Mouse (Mus musculus) kidney, embryonic 14.5 days (tissue): ENCODE results near the gene Rex1bd. TPM values are rescaled to one million over a fixed set of nuclear protein-coding genes. Genes with fewer than 3 reads are reported as not detected.

Experiments used
- ATAC-seq: fragments of 200-750 bp; cut with Nextera tagmentation; 2 replicates; pipeline ENCODE4 v1.8.0; 2017; ENCODE audit warnings: moderate number of reproducible peaks, mild to moderate bottlenecking, moderate TSS enrichment, moderate library complexity; ENCODE audit not compliant: low FRiP score, low TSS enrichment
- H3K27ac ChIP-seq: fragments of 300-500 bp; sonication (generic); 2 replicates; pipeline ENCODE4 v1.5.1; 2014; ENCODE audit warnings: low read depth, mild to moderate bottlenecking, low read length, moderate library complexity, mixed read lengths
- H3K27me3 ChIP-seq: fragments of 300-500 bp; sonication (generic); 2 replicates; pipeline ENCODE4 v1.6.1; 2014; ENCODE audit warnings: mild to moderate bottlenecking, low read length; ENCODE audit not compliant: control insufficient read depth, insufficient read depth
- H3K36me3 ChIP-seq: fragments of 300-500 bp; sonication (generic); 2 replicates; pipeline ENCODE4 v1.6.1; 2014; ENCODE audit warnings: low read length, mixed read lengths; ENCODE audit not compliant: control insufficient read depth, insufficient read depth
- H3K4me1 ChIP-seq: fragments of 300-500 bp; sonication (generic); 2 replicates; pipeline ENCODE4 v1.6.1; 2014; ENCODE audit warnings: low read length, mixed read lengths; ENCODE audit not compliant: control insufficient read depth, insufficient read depth
- H3K4me2 ChIP-seq: fragments of 300-500 bp; sonication (generic); replicated peaks from 2 replicates; pipeline ENCODE4 v1.6.1; 2014; ENCODE audit warnings: low read depth, mild to moderate bottlenecking, low read length
- H3K4me3 ChIP-seq: fragments of 300-500 bp; sonication (generic); 2 replicates; pipeline ENCODE4 v1.5.1; 2014; ENCODE audit warnings: mild to moderate bottlenecking, low read length
- H3K9ac ChIP-seq: fragments of 300-500 bp; sonication (generic); 2 replicates; pipeline ENCODE4 v1.6.1; 2014; ENCODE audit warnings: low read depth, mild to moderate bottlenecking, low read length, moderate library complexity
- H3K9me3 ChIP-seq: fragments of 300-500 bp; sonication (generic); 2 replicates; pipeline ENCODE4 v1.6.1; 2016; ENCODE audit warnings: low read length; ENCODE audit not compliant: control insufficient read depth
- WGBS: fragments of 180-500 bp; shearing (Covaris S2); extraction: QIAGEN DNeasy Blood & Tissue Kit; methylation state at CpG from one replicate; pipeline ENCODE4 v1.1.7; 2014; 5-methylcytosine and 5-hydroxymethylcytosine counted together
- polyA plus RNA-seq: library from polyadenylated mRNA; unstranded; fragments of >200 nt; fragmentation: Nextera tagmentation; extraction: Ambion mirVana; gene quantifications from 2 replicates; pipeline ENCODE4 v1.2.1, GENCODE M21; 2014

Gene Rex1bd
- polyA plus RNA-seq, 1 experiment from 2014 or later: 129 TPM

DNA sequence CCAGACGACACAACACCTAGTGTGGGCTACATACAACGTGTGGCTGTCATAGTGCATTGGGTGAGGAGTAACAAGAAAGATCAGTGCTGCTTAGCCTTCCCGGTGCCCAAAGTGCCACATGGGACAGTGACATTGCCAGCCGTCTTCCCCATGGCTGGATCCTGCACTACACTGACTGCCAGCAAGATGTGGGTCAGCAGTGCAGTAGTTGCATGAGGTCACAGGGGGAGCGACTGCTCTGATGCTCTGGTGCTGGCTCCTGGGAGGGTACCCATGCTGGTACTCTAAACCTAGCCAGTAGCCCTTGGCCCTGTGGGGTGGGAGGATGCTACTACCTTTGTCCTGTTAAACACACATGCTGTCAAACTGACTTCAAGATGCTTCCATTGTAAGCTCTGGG is 46.4 kb downstream of the Rex1bd start:
- 0 out of 2 replicates have a peak, but pooled peaks cover 3% of the 10 kb centered on the region for H3K9me3 ChIP-seq
- H3K27ac ChIP-seq: no peak overlapping the region
- H3K27me3 ChIP-seq: no peaks in the 10 kb centered on the region
- WGBS: 88% methylated on average over 5 of the region's 5 CpGs
- H3K4me2 ChIP-seq: no peak overlapping the region
- ATAC-seq: no peak
- H3K4me1 ChIP-seq: no peaks in the 10 kb centered on the region
- no peak overlapping the region for H3K9ac ChIP-seq
- H3K4me3 ChIP-seq: no peak overlapping the region
- H3K36me3 ChIP-seq: no peaks in the 10 kb centered on the region

DNA sequence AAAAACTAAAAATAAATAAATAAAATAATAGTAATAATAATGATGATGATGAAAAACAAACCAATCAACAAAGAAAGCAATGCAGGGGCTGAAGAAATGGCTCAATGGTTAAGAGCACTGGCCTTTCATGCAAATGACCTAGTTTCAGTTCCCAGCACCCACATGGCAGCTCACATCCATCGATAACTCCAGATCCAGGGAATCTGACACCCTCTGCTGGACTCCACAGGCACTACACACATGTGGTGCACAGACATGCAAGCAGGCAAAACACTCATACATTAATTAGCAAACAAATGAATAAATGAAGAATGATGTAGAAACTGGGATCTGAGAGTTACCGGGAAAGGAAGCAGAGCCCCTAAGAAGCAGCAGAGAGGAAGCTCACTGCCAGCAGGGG is 46.9 kb downstream of the Rex1bd start:
- Histone ChIP-seq H3K27me3 (no peaks in the 10 kb centered on the region), H3K27ac (no peak overlapping the region), H3K9me3 (0 out of 2 replicates have a peak, but pooled peaks cover 3% of the 10 kb centered on the region), H3K4me1 (no peaks in the 10 kb centered on the region), H3K4me3 (no peak overlapping the region), H3K9ac (no peak overlapping the region), H3K4me2 (no peak overlapping the region), H3K36me3 (no peaks in the 10 kb centered on the region)
- ATAC-seq: no peak
- WGBS: 100% methylated on average over 2 of the region's 2 CpGs

DNA sequence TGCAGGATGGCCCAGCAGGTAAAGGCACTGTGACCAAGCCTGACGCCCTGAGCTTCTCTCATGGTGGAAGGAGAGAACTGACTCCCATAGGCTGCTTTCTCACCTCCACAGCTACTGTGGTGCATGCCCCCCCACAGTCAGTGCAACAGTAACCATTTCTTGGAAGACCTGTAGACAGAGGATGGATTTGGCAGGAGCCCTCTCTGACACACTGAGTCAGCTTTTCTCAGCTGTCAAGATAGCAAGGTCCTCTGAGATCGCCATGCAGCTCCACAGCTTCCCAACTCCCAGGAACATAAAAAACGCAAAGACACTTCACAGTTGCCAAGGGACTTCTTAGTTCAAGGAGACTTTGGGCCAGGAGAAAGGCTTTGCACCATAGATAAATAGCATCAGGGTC is 48.1 kb downstream of the Rex1bd start:
- WGBS: 84% methylated on average over 3 of the region's 3 CpGs
- 0 out of 2 replicates have a peak, but pooled peaks cover 3% of the 10 kb centered on the region for H3K9me3 ChIP-seq
- H3K4me3 ChIP-seq: no peak overlapping the region
- H3K27ac ChIP-seq: no peak overlapping the region
- H3K4me1 ChIP-seq: no peaks in the 10 kb centered on the region
- ATAC-seq: no peak
- no peak overlapping the region for H3K9ac ChIP-seq
- no peak overlapping the region for H3K4me2 ChIP-seq
- H3K36me3 ChIP-seq: no peaks in the 10 kb centered on the region
- no peaks in the 10 kb centered on the region for H3K27me3 ChIP-seq

DNA sequence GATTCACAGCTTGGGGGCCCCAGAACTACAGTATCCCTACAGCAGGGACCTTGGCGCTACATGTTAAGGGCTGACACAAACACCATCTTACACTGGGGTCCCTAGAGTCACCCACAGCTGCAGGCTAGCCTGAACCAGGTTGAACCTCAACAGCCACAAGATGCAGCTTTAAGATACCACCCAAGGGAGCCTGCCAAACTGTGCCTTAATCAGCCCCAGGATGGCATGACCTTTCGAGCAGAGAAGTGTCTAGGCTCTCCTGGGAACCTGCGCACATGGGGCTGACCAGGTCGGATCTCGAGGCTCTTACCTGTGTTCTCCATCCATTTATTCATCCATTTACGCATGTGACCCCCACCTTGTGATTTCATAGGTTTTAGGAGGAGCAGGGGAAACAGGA is 48.7 kb downstream of the Rex1bd start:
- no peaks in the 10 kb centered on the region for H3K36me3 ChIP-seq
- WGBS: 90% methylated on average over 6 of the region's 6 CpGs
- H3K4me2 ChIP-seq: no peak overlapping the region
- no peaks in the 10 kb centered on the region for H3K27me3 ChIP-seq
- no peak overlapping the region for H3K27ac ChIP-seq
- no peak overlapping the region for H3K4me3 ChIP-seq
- no peak for ATAC-seq
- H3K9me3 ChIP-seq: 0 out of 2 replicates have a peak, but pooled peaks cover 3% of the 10 kb centered on the region
- no peaks in the 10 kb centered on the region for H3K4me1 ChIP-seq
- no peak overlapping the region for H3K9ac ChIP-seq

DNA sequence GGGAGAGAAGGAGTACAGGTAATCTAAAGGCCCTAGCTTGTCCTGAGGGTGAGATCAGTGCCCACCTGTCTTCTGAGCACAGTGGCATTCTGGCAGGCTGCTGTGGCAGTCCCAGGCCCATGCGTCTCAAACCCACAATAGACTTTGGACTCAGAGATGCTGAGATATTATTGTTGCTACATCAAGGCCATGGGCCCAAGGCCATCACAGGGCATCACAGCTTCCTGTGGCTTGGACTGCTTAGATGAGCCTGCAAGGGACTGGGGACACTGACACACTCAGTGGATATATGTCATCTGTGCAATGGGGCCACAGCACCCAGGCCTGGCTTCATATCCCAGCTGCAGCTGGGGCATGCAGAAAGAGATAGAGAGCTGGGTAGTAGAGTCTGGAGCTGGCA is 49.6 kb downstream of the Rex1bd start:
- 92% methylated on average over 1 of the region's 1 CpGs for WGBS
- peaks cover 4% of the 10 kb centered on the region for H3K36me3 ChIP-seq
- H3K4me3 ChIP-seq: no peak overlapping the region
- no peak overlapping the region for H3K27ac ChIP-seq
- H3K27me3 ChIP-seq: no peaks in the 10 kb centered on the region
- H3K9ac ChIP-seq: no peak overlapping the region
- 0 out of 2 replicates have a peak, but pooled peaks cover 3% of the 10 kb centered on the region for H3K9me3 ChIP-seq
- no peaks in the 10 kb centered on the region for H3K4me1 ChIP-seq
- ATAC-seq: no peak
- H3K4me2 ChIP-seq: no peak overlapping the region

Other genes starting within 250 kb of the Rex1bd start
- 54.5 and 70.2 TPM in 2 replicates for gene Homer3, start 223.9 kb downstream of the Rex1bd start, polyA plus RNA-seq
- 49.9 TPM in 2 replicates for gene Ddx49, start 204.3 kb downstream of the Rex1bd start, polyA plus RNA-seq
- 322 and 327 TPM in 2 replicates for gene Cope, start 204.2 kb downstream of the Rex1bd start, polyA plus RNA-seq
- gene Cers1, start 191.0 kb downstream of the Rex1bd start, polyA plus RNA-seq: 2.3 and 2.6 TPM in 2 replicates
- 7.6 and 7.9 TPM in 2 replicates for gene Gdf1, start 176.9 kb downstream of the Rex1bd start, polyA plus RNA-seq
- gene Upf1, start 153.5 kb downstream of the Rex1bd start, polyA plus RNA-seq: 21.8 and 24.2 TPM in 2 replicates
- gene Comp, start 133.2 kb downstream of the Rex1bd start, polyA plus RNA-seq: 0.14 and 0.26 TPM in 2 replicates
- 15.5 and 21.2 TPM in 2 replicates for gene Crtc1, start 67.2 kb downstream of the Rex1bd start, polyA plus RNA-seq
- 14.4 and 19.2 TPM in 2 replicates for gene Klhl26, start 29.8 kb downstream of the Rex1bd start, polyA plus RNA-seq
- 8.5 and 12.4 TPM in 2 replicates for gene Tmem59l, start 19.4 kb downstream of the Rex1bd start, polyA plus RNA-seq
- gene Crlf1, start 13.6 kb downstream of the Rex1bd start, polyA plus RNA-seq: 26.7 and 34.8 TPM in 2 replicates
- gene Uba52, start 4.0 kb upstream of the Rex1bd start, polyA plus RNA-seq: 1,078 and 1,559 TPM in 2 replicates
- 252 and 291 TPM in 2 replicates for gene Fkbp8, start 21.0 kb upstream of the Rex1bd start, polyA plus RNA-seq
- 70.0 and 70.9 TPM in 2 replicates for gene Kxd1, start 21.2 kb upstream of the Rex1bd start, polyA plus RNA-seq
- 12.9 and 22.4 TPM in 2 replicates for gene Ell, start 32.7 kb upstream of the Rex1bd start, polyA plus RNA-seq
- gene Isyna1, start 87.6 kb upstream of the Rex1bd start, polyA plus RNA-seq: 102 and 118 TPM in 2 replicates
- 172 and 220 TPM in 2 replicates for gene Ssbp4, start 102.1 kb upstream of the Rex1bd start, polyA plus RNA-seq
- gene Lrrc25, start 109.4 kb upstream of the Rex1bd start, polyA plus RNA-seq: 1.1 and 1.4 TPM in 2 replicates
- gene Gdf15, start 125.7 kb upstream of the Rex1bd start, polyA plus RNA-seq: 0.31 and 0.41 TPM in 2 replicates
- 62.2 and 62.6 TPM in 2 replicates for gene Pgpep1, start 153.6 kb upstream of the Rex1bd start, polyA plus RNA-seq
- 353 and 447 TPM in 2 replicates for gene Lsm4, start 166.5 kb upstream of the Rex1bd start, polyA plus RNA-seq
- 95.1 and 117 TPM in 2 replicates for gene Jund, start 192.2 kb upstream of the Rex1bd start, polyA plus RNA-seq
- 0.12 TPM in 1 of 2 replicates, not detected in the other for gene Iqcn, start 196.7 kb upstream of the Rex1bd start, polyA plus RNA-seq
- 0.23 and 0.73 TPM in 2 replicates for gene Gm3336, start 211.8 kb upstream of the Rex1bd start, polyA plus RNA-seq
- 2.5 and 4.0 TPM in 2 replicates for gene Pde4c, start 217.0 kb upstream of the Rex1bd start, polyA plus RNA-seq
- gene Rab3a, start 247.9 kb upstream of the Rex1bd start, polyA plus RNA-seq: 14.3 and 16.4 TPM in 2 replicates